Mouse (Mus musculus) lung, embryonic 16.5 days (tissue): ENCODE measurements around the gene Elovl2. TPM values are rescaled to one million over a fixed set of nuclear protein-coding genes. Genes with fewer than 3 reads are reported as not detected.
A peak's percentile ranks its signal among the peaks of the same experiment; 100 is the strongest.
"Not testable (repeated sequence)": the region's sequence is repeated elsewhere in the genome, so short reads cannot be mapped to it uniquely, and the experiment has no call there.

Source experiments
- ATAC-seq: fragments of 200-750 bp; cut with Nextera tagmentation; 2 replicates; pipeline ENCODE4 v1.8.0; 2017; ENCODE audit warnings: low read depth, mild to moderate bottlenecking, moderate library complexity
- H3K27ac ChIP-seq: fragments of 300-500 bp; sonication (generic); 2 replicates; pipeline ENCODE4 v1.5.1; 2014; ENCODE audit warnings: mild to moderate bottlenecking, control low read depth, low read length
- H3K27me3 ChIP-seq: fragments of 300-500 bp; sonication (generic); 2 replicates; pipeline ENCODE4 v1.6.1; 2014; ENCODE audit warnings: low read depth, low read length, mixed read lengths; ENCODE audit not compliant: control insufficient read depth, insufficient read depth
- H3K36me3 ChIP-seq: fragments of 300-500 bp; sonication (generic); 2 replicates; pipeline ENCODE4 v1.6.1; 2014; ENCODE audit warnings: low read length; ENCODE audit not compliant: control insufficient read depth, insufficient read depth
- H3K4me1 ChIP-seq: fragments of 300-500 bp; sonication (generic); replicated peaks from 2 replicates; pipeline ENCODE4 v1.6.1; 2014; ENCODE audit warnings: low read length, mixed read lengths; ENCODE audit not compliant: control insufficient read depth, insufficient read depth
- H3K4me2 ChIP-seq: fragments of 300-500 bp; sonication (generic); 2 replicates; pipeline ENCODE4 v1.6.1; 2014; ENCODE audit warnings: low read depth, low read length, control low read depth
- H3K4me3 ChIP-seq: fragments of 300-500 bp; sonication (generic); 2 replicates; pipeline ENCODE4 v1.5.1; 2014; ENCODE audit warnings: mild to moderate bottlenecking, low read length, control low read depth
- H3K9ac ChIP-seq: fragments of 300-500 bp; sonication (generic); 2 replicates; pipeline ENCODE4 v1.6.1; 2014; ENCODE audit warnings: low read length, control low read depth
- H3K9me3 ChIP-seq: fragments of 300-500 bp; sonication (generic); 2 replicates; pipeline ENCODE4 v1.6.1; 2016; ENCODE audit warnings: low read length; ENCODE audit not compliant: control insufficient read depth
- WGBS: fragments of 180-500 bp; shearing (Covaris S2); extraction: QIAGEN DNeasy Blood & Tissue Kit; methylation state at CpG from one replicate; pipeline ENCODE4 v1.1.7; 2014; 5-methylcytosine and 5-hydroxymethylcytosine counted together
- polyA plus RNA-seq: library from polyadenylated mRNA; unstranded; fragments of >200 nt; fragmentation: Nextera tagmentation; extraction: Ambion mirVana; gene quantifications from 2 replicates; pipeline ENCODE4 v1.2.1, GENCODE M21; 2015

Gene Elovl2
- polyA plus RNA-seq, 1 experiment from 2014 or later, result 3.5 TPM

DNA sequence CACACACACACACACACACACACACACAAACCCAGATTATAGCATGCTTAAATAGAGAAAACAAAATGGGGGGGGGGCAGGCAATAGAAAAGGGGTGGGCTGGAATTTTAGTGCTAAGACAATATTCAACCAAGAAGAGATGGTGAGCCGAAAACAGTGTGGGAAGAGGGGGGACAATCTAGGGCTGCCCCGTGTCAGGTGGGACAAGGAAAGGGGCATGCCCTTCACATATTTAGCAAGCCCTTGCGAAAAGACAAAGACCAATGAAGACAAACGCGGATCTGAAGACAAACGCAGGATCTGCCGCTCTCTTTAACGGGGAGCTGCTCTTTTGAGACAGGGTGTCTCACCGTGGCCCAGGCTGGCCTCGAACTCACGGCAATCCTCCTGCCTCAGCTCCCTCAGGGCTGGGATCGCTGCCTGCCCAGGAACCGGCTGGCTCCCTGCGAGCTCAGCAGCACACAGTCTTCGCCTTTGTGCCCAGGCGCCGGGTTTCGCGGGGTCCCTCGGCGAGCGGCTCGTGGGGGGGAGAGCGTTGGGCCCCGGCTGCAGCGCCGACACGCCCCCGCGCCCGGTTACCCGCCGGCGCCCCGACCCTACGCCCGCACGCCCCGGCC lies 410 bp downstream of the Elovl2 start:
- Histone ChIP-seq H3K4me3 (peak overlapping the region; percentile 57), H3K27ac (no peak overlapping the region), H3K9ac (peak overlapping the region; percentile 51; the same call in 1 of the 2 replicates), H3K9me3 (peaks cover 5% of the 10 kb centered on the region), H3K4me2 (peak overlapping the region; percentile 66), H3K27me3 (no peaks in the 10 kb centered on the region), H3K36me3 (no peaks in the 10 kb centered on the region), H3K4me1 (no peaks in the 10 kb centered on the region)
- 2% methylated on average over 39 of the region's 39 CpGs for WGBS
- ATAC-seq, result peak; percentile 78

DNA sequence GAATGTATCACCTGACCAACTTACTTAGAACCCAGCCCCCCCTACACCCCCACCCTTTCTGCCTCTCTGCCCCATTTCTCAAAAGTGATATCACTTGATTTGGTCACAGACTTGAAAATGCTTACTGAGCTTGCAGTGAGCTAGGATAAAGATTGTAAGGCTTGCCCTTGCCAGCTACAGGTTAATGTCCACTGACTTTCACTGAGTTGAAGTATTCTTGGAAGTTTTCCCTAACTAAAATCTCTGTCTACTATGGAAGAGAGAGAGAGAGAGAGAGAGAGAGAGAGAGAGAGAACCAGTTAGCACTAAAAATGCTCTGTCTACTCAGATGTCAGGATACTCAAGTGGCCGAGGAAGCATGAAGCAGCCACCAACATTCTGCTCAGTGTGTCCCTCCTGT lies 1.1 kb downstream of the Elovl2 start:
- H3K4me2 ChIP-seq, result no peak overlapping the region
- H3K27ac ChIP-seq, result no peak overlapping the region
- 8% methylated on average over 1 of the region's 1 CpGs for WGBS

DNA sequence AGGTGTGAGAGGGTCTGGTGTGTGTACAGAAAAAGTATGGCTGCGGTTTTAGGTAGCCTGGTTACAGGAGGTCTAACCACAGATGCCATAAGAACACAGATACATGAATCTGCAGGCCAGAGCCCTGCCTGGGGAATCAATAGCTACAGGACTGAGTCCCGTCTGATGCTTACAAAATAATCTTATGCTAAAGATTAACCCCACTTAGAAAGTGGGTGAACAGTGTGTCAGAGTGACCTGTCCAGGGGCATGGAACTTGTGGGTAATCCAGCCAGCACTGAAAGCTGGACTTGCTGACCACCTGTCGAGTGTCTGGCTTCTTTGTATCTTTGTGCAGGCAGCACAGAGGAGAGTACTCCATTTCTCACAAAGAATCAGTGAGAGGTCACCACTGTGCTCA lies 4.0 kb downstream of the Elovl2 start:
- H3K27ac ChIP-seq, result no peak overlapping the region
- H3K4me2 ChIP-seq, result no peak overlapping the region
- peaks cover 12% of the 10 kb centered on the region for H3K4me1 ChIP-seq
- 74% methylated on average over 3 of the region's 3 CpGs for WGBS
- no peak overlapping the region for H3K4me3 ChIP-seq
- H3K9ac ChIP-seq, result no peak overlapping the region
- ATAC-seq, result no peak
- H3K27me3 ChIP-seq, result no peaks in the 10 kb centered on the region
- H3K36me3 ChIP-seq, result no peaks in the 10 kb centered on the region
- H3K9me3 ChIP-seq, result peaks cover 5% of the 10 kb centered on the region

More for the DNA sequence above, 1.1 kb downstream of the Elovl2 start:
- H3K27me3 ChIP-seq, result no peaks in the 10 kb centered on the region
- H3K4me1 ChIP-seq, result no peaks in the 10 kb centered on the region
- ATAC-seq, result no peak
- H3K36me3 ChIP-seq, result no peaks in the 10 kb centered on the region
- no peak overlapping the region for H3K4me3 ChIP-seq
- no peak overlapping the region for H3K9ac ChIP-seq
- peaks cover 5% of the 10 kb centered on the region for H3K9me3 ChIP-seq

DNA sequence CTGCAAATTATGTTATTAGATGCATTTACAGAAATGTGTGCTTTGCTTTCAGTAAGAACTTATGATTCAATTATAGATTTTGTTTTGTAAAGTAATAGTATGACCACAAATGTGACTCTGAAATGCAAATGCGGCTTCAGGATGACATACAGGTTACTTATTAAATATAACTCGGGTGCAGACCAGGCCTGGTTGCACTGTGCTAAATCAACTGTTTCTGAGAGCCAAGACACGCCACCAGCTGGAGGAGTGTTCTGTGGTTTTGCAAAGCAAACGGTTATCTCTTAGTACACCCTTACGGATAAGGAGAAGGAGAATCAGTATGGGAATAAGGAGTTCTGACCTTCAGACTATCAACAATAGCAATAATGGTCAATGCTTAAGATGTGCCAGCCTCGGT lies 4.5 kb downstream of the Elovl2 start:
- ATAC-seq, result no peak
- WGBS, result 70% methylated on average over 6 of the region's 6 CpGs

DNA sequence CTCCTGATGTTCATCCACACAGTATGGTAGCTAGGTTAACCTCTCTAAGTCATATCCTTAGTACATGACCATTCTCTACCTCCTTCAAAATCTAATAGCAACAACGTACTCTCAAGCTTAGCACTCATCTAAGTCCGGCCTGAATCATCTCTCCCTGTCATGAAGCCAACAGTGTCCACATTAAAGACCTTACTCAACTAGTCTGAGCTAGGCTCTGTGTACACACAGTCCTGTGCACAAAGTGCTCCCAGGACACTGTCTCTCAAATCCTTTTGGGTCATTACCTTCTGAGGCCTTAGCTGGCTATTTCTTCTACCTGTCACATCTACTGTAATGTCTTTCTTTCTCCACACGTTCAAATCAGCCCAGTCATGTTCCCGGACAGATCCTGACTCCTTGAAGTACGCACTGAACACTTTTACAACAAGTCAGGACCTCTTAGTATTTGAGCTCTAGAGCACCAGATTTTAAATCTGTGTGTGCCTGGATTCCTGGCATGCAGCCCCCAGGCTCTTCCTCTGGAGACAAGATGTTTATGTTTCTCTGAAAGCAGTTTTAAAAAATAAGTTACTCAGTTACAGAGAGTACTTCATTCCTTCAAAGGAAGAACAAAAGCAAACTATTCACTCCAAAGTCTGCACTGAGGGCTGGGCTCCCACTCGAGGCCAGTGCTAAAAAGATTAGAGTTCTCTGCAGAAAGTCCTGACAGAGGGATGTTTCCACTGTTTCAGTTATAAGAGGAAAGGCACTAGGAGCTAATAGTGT lies 7.5 kb downstream of the Elovl2 start:
- WGBS, result 31% methylated on average over 6 of the region's 6 CpGs
- Histone ChIP-seq H3K27ac (peak overlapping the region; percentile 42), H3K9me3 (no peaks in the 10 kb centered on the region), H3K9ac (no peak overlapping the region), H3K36me3 (no peaks in the 10 kb centered on the region), H3K4me2 (no peak overlapping the region), H3K4me3 (no peak overlapping the region), H3K27me3 (no peaks in the 10 kb centered on the region), H3K4me1 (peaks cover 12% of the 10 kb centered on the region)
- peak; percentile 31; the same call in 1 of the 2 replicates for ATAC-seq

More for the DNA sequence above, 4.5 kb downstream of the Elovl2 start:
- Histone ChIP-seq H3K4me3 (no peak overlapping the region), H3K27ac (no peak overlapping the region), H3K4me2 (no peak overlapping the region), H3K27me3 (no peaks in the 10 kb centered on the region), H3K9me3 (no peaks in the 10 kb centered on the region; the same call in 1 of the 2 replicates), H3K4me1 (peaks cover 12% of the 10 kb centered on the region), H3K9ac (no peak overlapping the region), H3K36me3 (no peaks in the 10 kb centered on the region)

DNA sequence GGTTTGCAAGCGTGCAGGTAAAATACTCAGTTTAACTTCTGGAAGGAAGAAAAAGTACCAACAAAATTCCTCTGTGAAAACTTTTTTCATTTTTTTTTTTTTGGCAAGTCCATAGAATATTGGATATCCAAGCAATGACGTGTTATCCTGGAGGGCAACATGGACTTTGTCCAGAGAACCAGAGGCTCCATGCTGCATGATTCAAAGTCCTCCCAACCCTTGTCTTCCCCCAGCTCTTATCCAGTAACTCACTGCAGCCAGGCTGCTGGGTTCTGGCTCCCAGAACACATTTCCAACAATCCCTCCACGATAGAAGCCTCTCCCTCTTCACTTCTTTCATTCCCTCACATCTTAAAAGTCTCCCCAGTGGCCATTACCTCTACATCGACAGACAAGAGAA lies 8.9 kb downstream of the Elovl2 start:
- peaks cover 12% of the 10 kb centered on the region for H3K4me1 ChIP-seq
- H3K36me3 ChIP-seq, result no peaks in the 10 kb centered on the region
- no peak overlapping the region for H3K9ac ChIP-seq
- ATAC-seq, result no peak
- WGBS, result 75% methylated on average over 4 of the region's 4 CpGs
- no peak overlapping the region for H3K4me2 ChIP-seq
- H3K4me3 ChIP-seq, result no peak overlapping the region
- no peak overlapping the region for H3K27ac ChIP-seq
- no peaks in the 10 kb centered on the region for H3K9me3 ChIP-seq
- no peaks in the 10 kb centered on the region for H3K27me3 ChIP-seq

DNA sequence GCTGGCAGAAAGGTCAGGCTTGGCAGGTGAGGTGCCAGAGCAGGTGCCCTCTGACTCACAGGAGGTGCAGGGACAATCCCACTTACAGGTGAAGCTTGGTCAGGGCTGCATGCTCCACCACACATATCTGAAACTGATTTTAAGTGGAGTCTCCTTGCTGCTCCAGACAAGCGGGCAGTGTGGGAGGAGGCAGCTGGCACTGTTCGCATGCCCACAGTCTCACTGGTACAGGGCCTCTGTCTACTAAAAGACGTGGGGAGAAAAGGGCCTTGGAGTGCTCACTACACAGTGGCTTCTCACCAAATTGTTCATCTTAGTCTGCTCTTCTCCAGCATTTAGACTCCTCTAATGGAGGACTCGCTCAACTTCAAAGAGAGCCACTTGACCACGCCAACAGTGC lies 14.0 kb downstream of the Elovl2 start:
- Histone ChIP-seq H3K27me3 (no peaks in the 10 kb centered on the region), H3K4me3 (no peak overlapping the region), H3K36me3 (no peaks in the 10 kb centered on the region), H3K4me1 (no peaks in the 10 kb centered on the region), H3K9me3 (no peaks in the 10 kb centered on the region), H3K27ac (no peak overlapping the region), H3K4me2 (no peak overlapping the region), H3K9ac (no peak overlapping the region)
- WGBS, result 71% methylated on average over 5 of the region's 5 CpGs
- ATAC-seq, result no peak

DNA sequence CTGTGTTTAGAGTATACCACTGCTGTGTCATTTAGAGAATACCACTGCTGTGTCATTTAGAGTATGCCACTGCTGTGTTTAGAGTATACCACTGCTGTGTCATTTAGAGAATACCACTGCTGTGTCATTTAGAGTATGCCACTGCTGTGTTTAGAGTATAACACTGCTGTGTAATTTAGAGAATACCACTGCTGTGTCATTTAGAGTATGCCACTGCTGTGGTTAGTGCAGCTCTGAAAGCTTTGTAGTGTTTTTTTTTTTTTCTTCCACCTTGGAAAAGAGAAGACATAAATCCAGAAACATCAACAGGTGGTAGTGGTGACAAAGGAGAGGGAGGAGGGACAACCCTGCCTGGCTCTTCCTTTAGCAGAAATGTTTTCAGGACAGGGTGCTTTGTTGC lies 14.6 kb downstream of the Elovl2 start:
- not testable (repeated sequence) for ATAC-seq, H3K27me3 ChIP-seq, H3K9me3 ChIP-seq, H3K4me2 ChIP-seq, H3K4me1 ChIP-seq, H3K36me3 ChIP-seq, H3K4me3 ChIP-seq, H3K9ac ChIP-seq, H3K27ac ChIP-seq

DNA sequence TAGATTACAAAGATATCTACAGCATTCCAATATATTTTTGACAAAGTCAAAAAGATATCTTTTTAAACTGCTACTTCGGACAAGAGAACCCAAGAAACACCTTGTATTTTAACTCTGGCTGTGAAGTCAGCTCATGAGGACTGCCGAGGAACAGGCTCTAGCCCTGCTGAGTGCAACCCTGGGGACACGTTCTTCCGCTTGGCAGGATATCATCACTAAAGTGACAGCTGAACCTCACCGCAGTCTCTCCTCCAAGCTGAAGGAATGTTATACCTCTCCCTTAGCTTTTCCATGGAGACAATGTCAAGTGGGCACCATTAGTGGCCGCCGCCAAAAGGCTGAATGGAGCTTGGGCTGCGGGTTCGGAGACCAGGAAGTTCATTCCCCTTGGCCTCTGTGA lies 16.5 kb downstream of the Elovl2 start:
- no peaks in the 10 kb centered on the region for H3K9me3 ChIP-seq
- 55% methylated on average over 9 of the region's 9 CpGs for WGBS
- no peak overlapping the region for H3K4me3 ChIP-seq
- H3K4me2 ChIP-seq, result no peak overlapping the region
- ATAC-seq, result no peak
- H3K9ac ChIP-seq, result no peak overlapping the region
- H3K36me3 ChIP-seq, result no peaks in the 10 kb centered on the region
- no peaks in the 10 kb centered on the region for H3K27me3 ChIP-seq
- H3K4me1 ChIP-seq, result no peaks in the 10 kb centered on the region
- H3K27ac ChIP-seq, result no peak overlapping the region
